Mouse (Mus musculus): ENCODE measurements around the gene Bbs5. TPM values are rescaled to one million over a fixed set of nuclear protein-coding genes. Genes with fewer than 3 reads are reported as not detected.

The Bbs5 gene
- polyA plus RNA-seq (2014; fragmentation: Illumina TruSeq; extraction: RNeasy Lipid Tissue Mini Kit (QIAGEN cat#74804); ENCODE audit: low read depth, low replicate concordance), result 27.0 TPM

DNA sequence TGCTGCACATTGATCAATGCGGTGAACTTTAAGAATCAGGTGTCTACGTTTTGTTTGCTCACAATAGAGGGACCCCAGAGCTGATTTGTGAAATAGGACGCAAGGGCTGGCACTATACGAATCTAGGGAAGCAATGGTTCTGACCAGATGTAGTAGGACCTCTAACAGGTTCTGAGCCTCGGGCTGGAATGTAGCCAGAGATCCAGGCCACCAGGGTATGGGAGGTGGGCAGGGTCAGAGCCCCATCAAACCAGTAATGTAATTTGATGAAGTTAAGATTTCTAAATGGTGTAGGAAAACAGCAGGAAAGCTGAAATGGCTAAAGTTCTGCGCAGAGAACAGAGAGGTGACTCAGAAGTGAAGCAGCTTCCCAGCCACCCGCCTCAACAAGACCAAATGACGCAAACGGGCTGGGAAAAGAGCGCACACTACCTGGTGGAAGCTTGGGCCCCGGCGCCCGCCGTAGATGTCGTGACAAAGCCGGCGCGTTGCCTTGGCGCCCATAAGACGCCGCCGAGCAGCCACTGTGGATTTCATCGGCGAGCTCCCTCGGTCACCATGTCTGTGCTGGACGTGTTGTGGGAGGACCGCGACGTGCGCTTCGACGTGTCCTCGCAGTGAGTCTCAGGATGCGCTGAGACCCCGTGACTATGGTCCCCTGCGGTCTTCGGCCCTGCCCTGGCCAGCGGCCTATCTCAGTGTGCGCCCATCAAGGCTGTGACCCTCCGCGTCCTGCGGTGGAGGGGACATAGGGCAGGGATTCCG lies at the start of gene Bbs5:
TSS of gene Bbs5 (plus strand) at position 446 of the 765 bp plus-strand sequence.

GRCm38 (mm10) chr2:69669853-69670252 lies 22.9 kb downstream of the Bbs5 start, which contains the start of gene Klhl41:
Klhl41 (plus strand) TSS chr2:69670120.

DNA sequence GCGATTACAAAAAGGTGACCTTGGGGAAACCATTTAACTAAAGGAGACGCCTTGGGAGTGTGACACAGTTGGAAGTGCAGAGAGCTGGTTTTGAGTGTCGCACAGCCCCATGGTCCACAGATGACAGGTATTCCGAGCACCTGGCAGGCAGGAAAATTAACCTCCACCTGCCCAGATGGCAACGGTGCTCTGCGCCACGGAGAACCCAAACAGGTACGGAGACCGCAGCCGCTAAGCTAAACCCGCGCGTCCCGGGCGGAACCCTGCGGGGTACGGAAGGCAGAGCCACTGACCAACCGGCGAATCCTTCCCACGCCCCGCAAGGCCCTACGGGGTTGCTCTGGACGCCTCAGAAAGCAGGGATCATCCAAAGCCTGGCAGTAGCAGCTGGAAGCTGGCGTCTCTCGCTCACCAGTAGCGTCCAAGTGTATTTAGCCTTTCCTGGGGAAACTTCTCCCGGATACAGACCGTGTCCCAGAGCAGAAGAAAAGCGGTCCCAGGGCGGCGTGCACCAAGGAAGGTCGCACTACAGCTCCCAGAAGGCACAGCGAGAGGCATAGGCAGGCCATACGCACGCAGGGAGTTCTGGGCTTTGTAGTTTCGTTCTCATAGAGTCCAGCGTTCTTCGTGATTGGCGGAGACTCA lies 66.1 kb downstream of the Bbs5 start, which contains the start of gene Fastkd1:
TSS of gene Fastkd1 (minus strand) at position 536 of the 645 bp plus-strand sequence.

Other genes with a start within 250 kb of the Bbs5 start
- gene Lrp2, start 61.1 kb upstream of the Bbs5 start, polyA plus RNA-seq (2014; fragmentation: Illumina TruSeq; extraction: RNeasy Lipid Tissue Mini Kit (QIAGEN cat#74804); ENCODE audit: low read depth, low replicate concordance), result 0.06 TPM
- not detected for gene Klhl41, start 22.9 kb downstream of the Bbs5 start, polyA plus RNA-seq (2014; fragmentation: Illumina TruSeq; extraction: RNeasy Lipid Tissue Mini Kit (QIAGEN cat#74804); ENCODE audit: low read depth, low replicate concordance)
- gene Fastkd1, start 66.3 kb downstream of the Bbs5 start, polyA plus RNA-seq (2014; fragmentation: Illumina TruSeq; extraction: RNeasy Lipid Tissue Mini Kit (QIAGEN cat#74804); ENCODE audit: low read depth, low replicate concordance), result 62.6 TPM
- 342 TPM for gene Ppig, start 75.4 kb downstream of the Bbs5 start, polyA plus RNA-seq (2014; fragmentation: Illumina TruSeq; extraction: RNeasy Lipid Tissue Mini Kit (QIAGEN cat#74804); ENCODE audit: low read depth, low replicate concordance)
- gene Ccdc173, start 142.4 kb downstream of the Bbs5 start, polyA plus RNA-seq (2014; fragmentation: Illumina TruSeq; extraction: RNeasy Lipid Tissue Mini Kit (QIAGEN cat#74804); ENCODE audit: low read depth, low replicate concordance), result 5.3 TPM
- 71.4 TPM for gene Phospho2, start 142.5 kb downstream of the Bbs5 start, polyA plus RNA-seq (2014; fragmentation: Illumina TruSeq; extraction: RNeasy Lipid Tissue Mini Kit (QIAGEN cat#74804); ENCODE audit: low read depth, low replicate concordance)
- gene Klhl23, start 174.8 kb downstream of the Bbs5 start, polyA plus RNA-seq (2014; fragmentation: Illumina TruSeq; extraction: RNeasy Lipid Tissue Mini Kit (QIAGEN cat#74804); ENCODE audit: low read depth, low replicate concordance), result 54.8 TPM
- gene Ssb, start 214.4 kb downstream of the Bbs5 start, polyA plus RNA-seq (2014; fragmentation: Illumina TruSeq; extraction: RNeasy Lipid Tissue Mini Kit (QIAGEN cat#74804); ENCODE audit: low read depth, low replicate concordance), result 720 TPM
- 69.0 TPM for gene Mettl5, start 238.4 kb downstream of the Bbs5 start, polyA plus RNA-seq (2014; fragmentation: Illumina TruSeq; extraction: RNeasy Lipid Tissue Mini Kit (QIAGEN cat#74804); ENCODE audit: low read depth, low replicate concordance)